Mouse (Mus musculus) spleen, postnatal 36 days (tissue): ENCODE results near the gene Mfsd11.
"Not testable (repeated sequence)": the region's sequence is repeated elsewhere in the genome, so short reads cannot be mapped to it uniquely, and the experiment has no call there.

ENCODE experiments used
- DNase-seq, 2 experiments: peaks; one replicate each; pipeline ENCODE4 v3.0.0; 2022; ENCODE audit warnings: low spot score in 2 of 2, mixed read lengths in 1 of 2

The Mfsd11 gene

DNA sequence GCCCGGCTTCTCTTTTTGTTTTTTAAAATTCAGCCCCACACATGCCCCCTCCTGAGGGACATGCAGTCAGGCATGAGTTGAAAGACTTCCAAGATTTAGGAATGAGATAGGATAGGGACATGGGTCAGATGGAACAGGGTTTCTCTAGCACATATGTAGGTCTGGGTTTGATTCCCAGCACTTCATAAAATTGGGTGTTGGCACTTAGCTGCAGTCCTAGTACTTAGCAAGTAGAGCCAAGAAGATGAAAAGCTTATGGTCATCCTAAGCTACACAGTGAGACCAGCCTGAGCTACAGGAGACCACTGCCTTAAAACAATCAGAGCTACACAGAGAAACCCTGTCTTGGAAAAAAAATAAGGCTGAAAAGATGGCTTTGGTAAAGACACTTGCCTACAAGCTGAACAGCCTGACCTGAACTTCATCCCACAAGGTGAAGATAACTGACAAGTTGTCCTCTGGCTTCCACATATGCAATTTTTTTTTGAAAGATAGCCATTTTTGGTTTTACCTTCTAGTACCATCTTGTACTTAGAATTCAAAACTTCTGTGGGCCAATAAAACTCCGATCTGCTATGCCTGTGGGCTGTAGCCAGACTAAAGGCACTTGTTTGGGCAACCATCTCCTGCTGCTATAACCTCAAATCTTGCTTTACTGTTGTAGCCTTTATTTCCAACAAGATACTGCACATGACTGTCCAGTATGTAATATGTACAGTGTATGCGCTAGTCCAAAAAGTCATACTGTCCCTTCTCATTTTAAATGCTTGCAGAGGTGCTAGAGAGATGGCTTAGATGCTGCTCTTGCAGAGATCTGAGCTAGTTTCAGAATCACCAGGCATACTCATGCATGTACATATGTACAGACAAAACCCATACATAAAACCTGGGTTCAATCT, 4.8 kb upstream of the Mfsd11 start:
- DNase-seq = no peak

DNA sequence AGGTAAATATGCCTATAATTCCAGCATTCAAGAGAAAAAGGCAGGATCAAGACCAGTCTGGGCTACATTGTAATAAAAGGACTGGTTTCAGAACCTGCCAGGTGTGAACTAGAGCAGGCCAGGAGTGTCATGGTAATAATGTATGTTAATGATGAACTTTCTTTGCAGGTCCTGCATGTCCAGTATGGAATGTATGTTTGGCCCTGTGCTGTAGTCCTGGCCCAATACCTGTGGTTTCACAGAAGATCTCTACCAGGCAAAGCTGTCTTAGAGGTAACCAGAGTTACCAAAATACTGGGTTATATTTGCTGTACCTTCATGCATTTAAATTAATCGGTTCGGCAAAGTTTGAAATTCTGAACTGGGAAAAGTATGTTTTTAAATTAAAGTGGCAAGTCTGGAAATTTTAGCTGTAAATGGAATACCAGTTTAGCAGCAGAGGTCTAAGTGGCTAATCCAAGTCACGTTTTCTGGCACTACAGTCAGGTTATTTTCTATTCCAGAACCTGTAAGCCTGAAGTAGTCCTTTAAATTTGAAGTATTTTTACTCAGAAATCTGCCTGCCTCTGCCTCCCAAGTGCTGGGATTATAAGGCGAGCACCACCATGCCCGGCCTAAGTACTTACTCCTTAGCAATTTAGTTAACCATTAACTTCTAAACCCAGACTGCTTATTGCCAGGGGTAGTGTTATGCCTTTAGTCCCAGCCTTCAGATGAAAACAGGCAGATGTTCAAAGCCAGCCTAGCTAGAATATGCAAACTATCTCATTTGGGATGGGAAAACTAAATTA, 4.0 kb upstream of the Mfsd11 start:
- DNase-seq = no peak

DNA sequence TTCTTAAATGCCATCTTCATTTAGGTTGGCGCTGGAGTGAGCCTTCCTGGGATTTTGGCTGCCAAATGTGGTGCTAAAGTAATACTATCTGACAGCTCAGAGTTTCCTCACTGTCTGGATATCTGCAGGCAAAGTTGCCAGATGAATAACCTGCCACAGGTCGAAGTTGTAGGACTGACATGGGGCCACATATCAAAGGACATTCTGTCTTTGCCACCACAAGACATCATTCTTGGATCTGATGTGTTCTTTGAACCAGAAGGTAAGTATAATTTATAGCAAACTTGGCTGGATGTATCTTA, 3.4 kb upstream of the Mfsd11 start:
- not testable (repeated sequence) for DNase-seq

DNA sequence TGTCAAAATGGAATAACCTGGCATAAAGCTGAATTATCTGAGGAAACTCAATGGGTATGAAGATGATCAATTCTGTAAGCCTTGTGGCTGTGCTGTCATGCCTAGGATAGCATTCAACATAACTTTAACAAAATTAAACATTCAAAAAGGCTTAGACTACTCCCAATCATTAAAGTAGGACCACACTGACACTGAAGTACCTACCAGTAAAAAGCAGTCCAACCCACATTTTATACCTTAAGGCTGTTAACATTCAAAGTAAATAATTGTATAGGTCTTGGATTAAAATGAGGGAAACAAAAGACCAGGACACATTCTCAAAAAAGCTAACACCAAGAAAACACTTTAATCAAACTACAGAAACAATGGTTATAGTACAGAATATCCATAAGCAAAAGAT, 2.7 kb upstream of the Mfsd11 start:
- no peak for DNase-seq

DNA sequence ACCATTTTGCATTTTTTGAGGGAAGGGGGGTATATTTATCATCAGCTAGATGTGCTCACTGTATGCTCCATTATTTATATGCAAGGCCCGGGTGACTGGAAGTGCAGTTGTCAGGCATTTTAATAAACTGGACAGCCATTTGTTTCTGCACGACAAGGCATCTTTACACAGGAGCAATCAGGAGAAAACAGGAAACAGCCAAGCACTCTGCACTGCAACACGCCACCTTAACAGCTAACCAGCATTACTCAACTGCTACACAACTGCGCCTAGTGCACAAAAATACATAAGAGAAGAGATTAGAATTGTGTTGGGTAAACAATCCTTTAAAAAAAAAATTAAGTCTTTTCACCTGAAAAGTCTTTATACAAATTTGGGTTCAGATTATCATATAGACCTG, 2.2 kb upstream of the Mfsd11 start:
- no peak for DNase-seq

DNA sequence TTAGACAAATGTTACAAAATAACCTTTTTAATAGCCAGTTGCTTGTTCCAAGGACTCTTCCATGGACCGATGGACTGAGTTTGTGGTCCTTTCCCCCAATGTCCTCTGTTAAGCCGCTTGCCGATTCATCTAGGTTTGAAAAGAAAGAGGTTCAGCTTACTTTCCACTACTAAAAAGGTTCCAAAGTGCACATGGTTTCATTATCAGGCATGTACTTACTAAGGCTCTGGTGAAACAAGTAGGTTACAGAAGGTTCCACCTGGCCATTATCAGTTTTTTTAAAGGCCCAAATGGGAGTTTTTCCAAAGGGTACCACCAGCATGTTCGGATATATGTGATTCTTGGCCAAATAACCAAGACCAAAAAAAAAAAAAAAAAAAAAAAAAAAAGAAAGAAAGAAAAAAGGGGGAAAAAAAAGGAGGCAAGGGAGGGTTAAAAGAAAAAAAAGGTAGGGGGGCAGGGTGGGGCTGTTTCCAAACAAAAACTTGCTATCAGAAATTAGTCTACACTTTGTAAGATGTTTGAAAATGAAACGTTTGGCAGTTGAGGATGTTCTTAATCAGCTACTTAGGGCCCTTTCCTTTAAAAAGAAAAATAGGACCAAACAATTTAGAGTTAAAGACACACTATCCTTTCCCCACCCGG, 1.3 kb upstream of the Mfsd11 start:
- DNase-seq = no peak

DNA sequence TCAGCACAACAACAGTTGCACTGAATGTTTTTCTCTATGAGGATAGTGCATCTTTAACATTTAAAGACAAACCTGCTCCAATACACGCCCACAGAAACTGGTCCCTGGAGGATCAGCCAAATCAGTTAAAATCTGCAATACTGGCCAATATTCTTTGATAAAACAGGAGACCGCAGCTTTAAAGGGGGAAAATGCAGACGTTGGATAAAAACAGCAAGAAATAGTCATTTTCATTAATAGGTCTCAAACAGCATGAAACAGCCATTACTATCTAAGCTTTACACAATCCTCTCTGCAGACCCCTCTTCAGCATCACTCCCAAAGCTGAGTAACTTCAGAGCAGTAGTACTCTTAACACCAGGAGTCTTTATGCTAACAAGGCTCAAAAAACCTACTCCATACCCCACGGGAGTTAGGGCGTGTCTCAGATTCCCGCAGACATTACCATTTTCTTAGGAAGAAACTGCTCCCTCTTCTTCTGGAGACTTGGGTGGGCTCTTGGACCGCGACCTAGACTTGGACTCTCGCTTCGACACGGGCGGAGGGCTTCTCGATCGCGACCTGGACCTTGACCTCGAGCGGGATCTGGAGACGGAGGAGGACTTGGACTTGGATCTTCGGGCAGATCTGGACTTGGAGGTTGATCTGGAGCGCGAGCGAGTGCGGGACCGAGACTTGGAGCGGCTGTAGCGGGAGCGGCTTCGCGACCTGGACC, 507 bp upstream of the Mfsd11 start:
- no peak for DNase-seq

DNA sequence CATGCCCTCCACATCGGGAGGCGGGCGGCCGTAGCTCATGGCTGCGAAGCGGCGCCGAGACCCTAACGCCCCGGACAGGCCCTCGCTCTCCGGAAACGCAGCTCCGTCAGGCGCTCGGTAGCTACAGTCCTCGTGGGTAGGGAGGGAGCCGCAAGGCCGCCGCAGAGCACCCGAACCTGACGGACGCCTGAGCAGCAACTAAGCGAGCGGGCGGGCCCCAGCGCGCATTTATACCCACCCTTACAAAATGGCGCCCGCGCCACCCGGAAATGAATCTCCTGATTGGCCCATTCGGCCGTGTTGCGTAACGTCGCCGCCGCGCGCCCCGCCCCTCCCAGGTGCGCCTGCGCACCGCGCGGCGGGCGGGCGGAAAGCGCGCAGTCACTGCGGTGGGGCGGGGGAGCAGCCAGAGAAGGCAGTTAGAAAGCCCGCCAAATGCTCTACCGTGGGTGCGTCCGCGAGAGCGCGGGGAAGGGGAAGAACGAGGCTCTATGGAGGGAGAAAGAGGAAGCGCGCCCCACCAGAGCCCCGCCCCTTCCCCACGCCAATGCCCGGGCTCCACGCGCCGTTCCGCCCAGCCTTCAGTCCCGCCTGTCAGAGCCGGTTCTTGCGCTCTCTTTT, 761 bp downstream of the Mfsd11 start, which contains the start of gene Srsf2:
TSS of gene Srsf2 (minus strand) at position 204 of the 621 bp plus-strand sequence.
- peak; percentile 94 to 97 for DNase-seq

DNA sequence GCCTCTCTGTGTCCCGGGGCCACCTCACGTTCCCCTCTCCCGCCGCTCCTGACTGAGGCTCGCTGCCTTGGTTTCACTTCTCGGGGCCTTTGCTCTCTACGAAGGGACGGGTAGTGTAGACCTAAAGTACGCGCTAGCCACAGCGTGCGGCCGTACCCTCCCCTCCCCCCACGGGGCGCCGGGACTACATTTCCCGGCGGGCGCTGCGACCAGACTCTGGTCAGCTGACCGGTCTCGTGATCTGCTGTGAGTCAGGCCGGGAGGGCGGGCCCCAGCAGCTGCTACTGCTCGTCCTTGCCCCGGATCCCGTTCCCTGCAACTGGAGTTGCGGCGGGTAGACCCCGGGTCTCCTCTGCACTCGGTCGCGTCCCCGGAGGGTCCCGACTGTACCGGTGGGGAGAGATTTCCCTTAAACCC, 1.3 kb downstream of the Mfsd11 start:
- peak; percentile 94 to 96 for DNase-seq

DNA sequence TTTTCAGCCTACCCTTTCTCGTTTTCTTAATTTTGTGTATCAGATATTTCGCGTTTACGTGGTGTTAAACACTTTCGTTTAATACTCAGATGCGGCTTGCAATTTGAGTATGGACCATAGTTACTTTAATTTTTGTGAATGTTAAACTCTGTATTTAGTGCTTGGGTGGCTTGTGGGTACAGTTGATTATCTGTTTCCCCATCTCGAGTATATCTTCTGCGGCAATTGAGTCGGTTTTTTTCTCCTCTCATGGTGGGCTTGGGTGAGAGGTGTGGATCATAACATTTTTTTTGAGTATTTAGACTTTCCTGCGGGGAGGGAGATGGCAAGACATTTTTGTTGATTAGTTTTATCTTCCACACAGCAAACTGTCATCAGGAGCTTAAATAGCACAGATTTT, 2.0 kb downstream of the Mfsd11 start:
- no peak for DNase-seq

DNA sequence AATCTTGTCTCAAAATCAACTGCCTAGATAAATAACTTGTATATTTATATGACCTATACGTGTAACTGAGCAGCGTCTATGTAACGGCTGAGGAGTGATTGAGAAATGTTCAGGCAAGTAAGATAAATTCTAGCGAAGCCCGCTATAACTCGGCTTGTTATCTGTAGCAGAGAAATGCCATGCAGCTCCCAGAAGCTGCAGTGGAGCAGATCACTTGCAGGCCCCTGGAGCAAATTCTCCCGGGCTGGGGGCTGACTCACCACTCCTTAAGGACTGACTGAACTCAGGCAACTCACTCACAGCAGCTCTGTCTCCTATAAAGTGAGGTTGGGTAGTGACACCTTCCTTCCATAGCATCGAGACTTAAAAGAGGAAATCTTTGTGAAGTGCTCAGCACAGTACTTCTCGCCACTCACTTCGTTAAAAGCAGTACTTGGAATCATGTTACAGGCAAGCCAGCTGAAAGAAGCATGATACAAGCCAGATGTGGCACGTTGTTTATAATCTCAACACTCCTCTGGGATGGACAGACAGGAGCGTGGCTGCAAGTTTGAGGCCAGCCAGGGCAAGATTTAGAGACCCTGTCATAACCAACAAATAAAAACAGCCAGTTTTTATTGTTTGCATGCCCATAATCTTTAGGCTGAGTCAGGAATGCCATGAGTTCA, 5.1 kb downstream of the Mfsd11 start:
- DNase-seq = no peak

DNA sequence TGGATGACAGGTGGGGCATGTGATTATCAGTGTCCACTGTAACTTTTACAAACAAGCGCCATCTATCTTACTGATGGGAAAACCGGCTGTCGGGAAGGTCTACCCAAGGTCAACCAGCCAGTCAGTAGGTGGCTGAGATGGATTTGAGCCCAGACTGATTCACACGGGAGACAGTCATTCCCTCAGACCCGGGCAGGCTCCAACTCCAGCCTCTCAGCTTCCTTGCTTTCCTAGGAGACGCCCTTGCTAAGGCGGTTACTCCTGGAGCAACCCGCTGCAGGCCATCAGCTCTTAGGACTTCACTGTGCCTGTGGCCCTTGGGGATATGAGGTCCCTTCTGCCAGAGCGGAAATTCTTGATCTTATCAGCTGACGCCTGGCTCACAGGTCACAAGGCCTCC, 12.2 kb downstream of the Mfsd11 start:
- DNase-seq = no peak

DNA sequence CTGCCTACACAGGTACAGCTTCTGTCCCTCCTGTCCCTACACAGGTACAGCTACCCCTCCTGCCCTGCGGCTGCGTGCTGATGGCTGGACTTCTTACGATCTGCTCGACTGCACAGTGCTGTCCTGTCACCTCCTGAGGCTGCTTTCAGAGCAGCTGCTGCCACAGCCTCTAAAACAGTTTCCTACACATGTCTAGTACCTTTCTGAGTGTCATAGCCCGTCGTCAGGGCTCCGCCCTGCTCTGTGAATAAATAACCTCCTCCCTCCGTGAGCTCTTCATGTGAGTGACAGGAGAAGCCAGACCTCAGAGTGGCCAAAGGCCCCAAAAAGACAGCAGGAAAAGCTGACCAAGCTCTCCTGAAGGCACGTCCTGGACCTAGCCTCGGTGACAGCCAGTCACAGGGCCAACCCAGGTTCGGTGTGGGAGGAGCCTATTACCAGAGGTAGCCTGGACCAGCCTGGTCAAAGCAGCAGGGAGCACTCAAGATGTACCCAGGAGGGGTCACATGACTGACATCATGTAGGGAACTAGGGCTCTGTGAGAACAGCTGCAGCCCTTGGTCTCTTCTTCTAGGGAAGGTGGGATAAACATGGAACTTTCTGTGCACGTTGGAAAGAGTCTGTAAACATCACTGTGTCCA, 13.8 kb downstream of the Mfsd11 start:
- DNase-seq = no peak

DNA sequence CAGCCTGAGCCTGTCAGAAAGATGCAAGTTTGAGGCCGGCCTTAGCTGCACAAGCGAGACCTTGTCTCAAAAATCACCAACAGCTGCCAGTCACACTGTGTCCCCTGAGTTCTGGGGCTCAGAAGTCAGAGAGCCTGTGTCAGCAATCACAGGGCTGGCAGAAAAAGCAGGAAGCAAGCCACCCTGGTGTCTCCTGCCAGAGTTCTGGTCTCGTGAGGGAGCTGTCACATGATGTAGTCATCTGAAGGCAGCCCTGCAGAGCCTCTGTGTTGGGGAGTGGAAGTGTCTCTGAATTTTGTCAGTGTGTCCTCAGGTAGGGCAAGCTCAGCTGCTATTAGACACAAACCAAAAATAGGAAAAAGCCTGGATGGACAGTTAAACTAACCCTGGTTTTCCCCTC, 15.9 kb downstream of the Mfsd11 start:
- peak; percentile 11 to 19 for DNase-seq

DNA sequence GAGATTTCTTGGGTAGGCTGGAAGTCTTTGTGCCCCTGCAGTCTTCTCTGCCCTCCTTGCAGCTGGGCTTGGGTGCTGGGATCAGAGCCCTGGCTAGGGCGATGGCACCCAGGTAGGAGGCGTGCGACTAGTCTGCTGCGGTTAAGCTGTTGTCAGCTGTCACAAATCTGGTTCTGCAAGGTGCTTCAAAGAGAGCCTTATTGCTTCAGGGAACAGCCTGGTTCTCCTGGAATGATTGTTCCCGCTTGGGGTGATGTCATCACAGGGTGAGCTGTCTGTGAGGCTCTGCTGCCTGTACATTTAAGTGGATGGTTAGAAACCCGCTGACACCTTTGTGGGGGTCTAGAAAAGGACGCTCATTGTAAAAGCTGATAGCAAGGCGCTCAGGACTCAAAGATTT, 17.0 kb downstream of the Mfsd11 start:
- DNase-seq = no peak

DNA sequence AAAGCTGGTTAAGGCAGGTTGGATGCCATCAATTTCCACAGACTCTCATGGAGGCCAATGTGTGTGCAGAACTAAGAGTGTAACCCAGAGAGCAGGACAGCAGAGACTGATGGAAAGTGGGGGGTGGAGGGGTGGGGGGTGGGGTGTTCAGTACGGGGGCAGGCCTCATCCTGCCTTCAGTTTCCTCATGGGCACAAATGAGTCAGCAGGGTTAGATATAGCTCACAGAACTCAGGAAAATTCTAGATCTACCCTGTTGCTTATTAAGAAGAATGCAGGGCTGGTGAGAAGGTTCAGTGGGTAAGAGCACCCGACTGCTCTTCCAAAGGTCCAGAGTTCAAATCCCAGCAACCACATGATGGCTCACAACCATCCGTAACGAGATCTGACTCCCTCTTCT, 17.4 kb downstream of the Mfsd11 start:
- no peak for DNase-seq

DNA sequence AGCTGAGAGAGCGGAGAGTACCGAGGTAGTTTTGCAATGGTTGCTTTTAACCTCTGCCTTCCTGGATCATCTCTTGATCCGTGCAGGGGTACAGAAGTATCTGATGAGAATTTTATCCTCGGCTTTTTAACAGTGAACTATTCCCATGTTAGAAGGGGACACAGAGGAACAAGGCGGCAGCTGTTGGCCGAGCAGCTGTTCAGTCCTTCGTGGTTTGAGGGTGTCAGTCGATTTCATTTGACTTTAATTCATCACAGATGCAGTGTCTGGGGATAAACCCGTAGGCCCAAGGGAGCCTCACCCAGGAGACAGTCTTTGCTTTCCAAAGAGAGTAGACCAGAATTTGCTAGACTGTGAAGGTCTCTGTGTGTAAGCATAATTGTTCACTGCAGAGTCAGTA, 19.3 kb downstream of the Mfsd11 start:
- no peak for DNase-seq

DNA sequence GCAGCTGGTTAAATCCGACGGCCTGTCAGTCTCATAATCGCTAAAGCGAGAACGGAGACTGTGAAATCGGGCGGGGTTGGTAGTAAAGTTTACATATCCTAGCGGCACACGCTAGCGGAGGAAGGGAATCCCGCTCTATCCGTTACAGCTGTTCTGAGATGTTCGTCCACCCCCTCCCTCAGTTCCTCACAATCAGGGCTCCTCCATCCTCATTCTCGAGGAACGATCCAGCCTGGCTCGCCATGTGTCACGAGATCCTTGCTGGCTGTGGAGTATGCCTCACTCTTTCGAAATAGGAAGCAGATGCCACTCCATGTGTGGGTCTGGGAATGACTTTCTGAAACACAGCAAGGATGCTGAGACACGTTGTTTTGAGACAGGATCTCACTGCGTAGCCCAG, 21.7 kb downstream of the Mfsd11 start:
- DNase-seq = no peak

DNA sequence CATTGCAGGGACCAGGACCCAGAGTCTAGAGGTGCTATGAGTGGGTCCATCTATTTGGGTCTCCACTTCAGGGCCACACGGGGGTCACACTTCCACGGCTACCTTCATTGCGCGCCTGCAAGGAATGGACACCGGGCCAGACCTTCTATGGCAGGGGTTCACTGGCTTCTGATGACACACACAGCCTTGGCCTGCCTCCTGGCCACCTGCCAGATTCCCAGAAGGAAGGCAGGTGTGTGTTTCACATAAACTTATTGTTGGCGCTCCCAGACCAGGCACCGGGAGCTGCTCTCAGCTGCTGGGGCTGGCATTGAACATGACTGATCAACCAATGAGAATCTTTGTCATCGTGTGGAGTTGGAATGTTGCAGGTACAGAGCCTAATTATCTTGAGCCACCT, 26.2 kb downstream of the Mfsd11 start:
- no peak for DNase-seq

DNA sequence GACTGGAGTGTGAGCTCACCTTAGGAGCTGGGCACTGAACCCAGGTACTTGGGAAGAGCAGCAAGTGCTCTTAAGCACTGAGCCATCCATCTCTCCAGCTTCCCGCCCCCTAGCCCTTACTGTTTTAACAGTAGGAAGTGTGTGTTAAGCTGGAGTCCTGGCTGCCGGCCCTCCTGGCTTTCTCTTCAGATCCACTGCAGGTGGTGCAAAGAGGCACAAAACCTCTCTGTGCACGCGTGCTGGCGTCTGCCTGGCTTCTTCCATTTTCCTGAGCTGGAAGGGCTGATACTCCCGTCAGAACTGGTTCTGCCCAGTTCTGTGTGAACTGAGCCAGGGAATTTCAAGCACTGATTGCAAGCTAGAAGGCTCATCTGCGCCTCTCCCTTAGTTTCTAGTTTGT, 28.6 kb downstream of the Mfsd11 start:
- no peak for DNase-seq
